Mouse (Mus musculus) liver, adult 2 months (tissue): ENCODE data around the gene Ucn2.

Source experiments
- CTCF ChIP-seq: fragments of 200-500 bp; IDR thresholded peaks from 2 replicates; pipeline ENCODE4 v1.5.1; 2011; ENCODE audit warnings: low read depth, low read length, control low read depth
- POLR2A ChIP-seq: fragments of 200-500 bp; IDR thresholded peaks from 2 replicates; pipeline ENCODE4 v1.6.1; 2011; ENCODE audit warnings: low read length, control low read depth; ENCODE audit not compliant: insufficient read depth; ENCODE audit errors: extremely low read depth

GRCm38 (mm10) chr9:108955241-108955640 lies 30.6 kb upstream of the Ucn2 start:
- TF ChIP-seq POLR2A, result no peak
- TF ChIP-seq CTCF, result no peak
